Mouse (Mus musculus): Measurements from ENCODE around the gene Polr2e.

GRCm38 (mm10) chr10:80015583-80015982 is 24.0 kb downstream of the Polr2e start:
- TF ChIP-seq CTCF (IDR thresholded peaks at IDR 0.05; ENCODE audit: borderline replicate concordance, extremely low read depth, insufficient read depth, insufficient read length) (no peak), POLR2A (IDR thresholded peaks at IDR 0.05; ENCODE audit: borderline replicate concordance, extremely low read depth, insufficient read depth, insufficient read length, poor library complexity, severe bottlenecking) (no peak)
